Mouse (Mus musculus) WW6 (cell line): ENCODE results near the gene Olfr294.

Experiments
- DNase-seq: peaks from one replicate; pipeline ENCODE4 v3.0.0-alpha.2; 2013; ENCODE audit warnings: low read depth, low spot score

Olfr294 gene

GRCm38 (mm10) chr7:86616543-86616942 lies at the start of gene Olfr294:
TSS of gene Olfr294 (minus strand) at chr7:86616643.
- DNase-seq: no peak

- DNase-seq: no peak
These were observed 32.3 kb upstream of the Olfr294 start, which contains the start of gene Olfr293 for GRCm38 (mm10) chr7:86648761-86649160. TSS of gene Olfr293 (plus strand) at chr7:86649061.

DNA sequence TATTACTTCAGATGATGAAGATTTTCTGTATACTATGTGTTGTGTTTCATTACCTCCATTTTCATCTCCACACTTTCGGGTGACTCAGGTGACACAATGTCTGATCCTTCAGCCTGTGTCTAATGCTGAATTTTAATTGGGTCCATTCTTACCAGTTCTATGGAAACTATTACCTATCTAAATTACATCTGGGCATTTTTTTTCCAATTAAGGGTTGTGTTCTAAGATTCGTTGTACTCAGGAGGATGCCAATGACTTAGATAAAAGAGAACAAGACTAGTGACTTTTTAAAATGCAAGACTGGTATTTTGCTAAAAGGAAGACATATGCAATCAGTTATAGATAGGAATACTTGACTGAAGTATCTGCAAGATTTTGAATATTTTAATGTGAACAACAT lies 32.9 kb downstream of the Olfr294 start, which contains the start of gene Olfr295:
Olfr295 (plus strand) TSS at position 301 of the 400 bp plus-strand sequence.
- DNase-seq: no peak
